Mouse (Mus musculus): ENCODE data around the gene Clpx.

GRCm38 (mm10) chr9:65353251-65353650 is 59.2 kb downstream of the Clpx start:
- no peak for TF ChIP-seq POLR2A (IDR thresholded peaks at IDR 0.05; ENCODE audit: borderline replicate concordance, low read depth, low read length)
- TF ChIP-seq CTCF (IDR thresholded peaks at IDR 0.05; ENCODE audit: low read depth, low read length), result no peak
